Mouse (Mus musculus): ENCODE data around the gene Tmeff1. TPM values are rescaled to one million over a fixed set of nuclear protein-coding genes. Genes with fewer than 3 reads are reported as not detected.
"Not testable (repeated sequence)": the region's sequence is repeated elsewhere in the genome, so short reads cannot be mapped to it uniquely, and the experiment has no call there.

The Tmeff1 gene
- polyA plus RNA-seq, 1 experiment = 335 TPM

- no peak for DNase-seq (ENCODE audit: low read depth)
- TF ChIP-seq POLR2A (IDR thresholded peaks at IDR 0.05; ENCODE audit: borderline replicate concordance, extremely low read depth, insufficient read depth, insufficient read length, poor library complexity, severe bottlenecking) (no peak), CTCF (IDR thresholded peaks at IDR 0.05; ENCODE audit: borderline replicate concordance, extremely low read depth, insufficient read depth, insufficient read length) (no peak)
These were observed 95.2 kb downstream of the Tmeff1 start for GRCm38 (mm10) chr4:48680214-48680613.

GRCm38 (mm10) chr4:48680648-48681343 is 95.8 kb downstream of the Tmeff1 start:
- TF ChIP-seq CTCF (IDR thresholded peaks at IDR 0.05; ENCODE audit: borderline replicate concordance, extremely low read depth, insufficient read depth, insufficient read length) (peak; percentile 75; the same call in 1 of the 2 replicates), POLR2A (IDR thresholded peaks at IDR 0.05; ENCODE audit: borderline replicate concordance, extremely low read depth, insufficient read depth, insufficient read length, poor library complexity, severe bottlenecking) (no peak)
- peak; percentile 91 for DNase-seq (ENCODE audit: low read depth)

GRCm38 (mm10) chr4:48683126-48683525 is 98.2 kb downstream of the Tmeff1 start:
- DNase-seq (ENCODE audit: low read depth) = no peak

GRCm38 (mm10) chr4:48683633-48684209 is 98.7 kb downstream of the Tmeff1 start:
- not testable (repeated sequence) for DNase-seq (ENCODE audit: low read depth)

More at GRCm38 (mm10) chr4:48683126-48683525, 98.2 kb downstream of the Tmeff1 start:
- no peak for TF ChIP-seq POLR2A (IDR thresholded peaks at IDR 0.05; ENCODE audit: borderline replicate concordance, extremely low read depth, insufficient read depth, insufficient read length, poor library complexity, severe bottlenecking)
- no peak for TF ChIP-seq CTCF (IDR thresholded peaks at IDR 0.05; ENCODE audit: borderline replicate concordance, extremely low read depth, insufficient read depth, insufficient read length)

DNA sequence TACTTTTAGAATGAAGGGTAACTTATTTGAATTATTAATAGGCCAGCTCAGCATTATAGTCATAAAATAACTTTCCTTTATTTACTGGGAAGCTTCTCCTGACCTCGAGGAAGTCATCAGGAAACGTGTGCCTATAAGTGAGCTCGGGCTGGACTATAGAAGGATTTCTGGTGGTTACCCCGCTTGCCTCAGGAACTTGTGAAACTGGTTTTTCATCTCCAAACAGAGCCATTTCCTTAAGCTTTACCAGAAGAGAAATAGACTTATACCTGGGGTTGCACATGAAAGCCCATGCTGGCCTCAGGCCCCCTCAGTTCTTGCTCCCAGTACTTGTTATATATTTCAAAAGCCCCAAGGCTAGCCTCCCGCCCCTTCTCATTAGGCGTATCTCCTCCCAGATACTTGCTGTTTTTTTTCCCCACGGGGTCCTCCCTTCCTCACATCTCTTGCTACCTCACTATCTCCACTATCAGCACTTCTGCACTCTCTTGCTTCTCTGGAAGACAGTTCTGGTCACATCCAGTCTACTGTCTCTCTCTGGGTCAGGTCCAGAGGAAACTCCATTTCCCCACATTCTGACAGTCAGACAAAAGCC is 99.7 kb downstream of the Tmeff1 start:
- no peak for TF ChIP-seq CTCF (IDR thresholded peaks at IDR 0.05; ENCODE audit: borderline replicate concordance, extremely low read depth, insufficient read depth, insufficient read length)
- TF ChIP-seq POLR2A (IDR thresholded peaks at IDR 0.05; ENCODE audit: borderline replicate concordance, extremely low read depth, insufficient read depth, insufficient read length, poor library complexity, severe bottlenecking) = no peak
- no peak for DNase-seq (ENCODE audit: low read depth)

- DNase-seq (ENCODE audit: low read depth) = no peak
- TF ChIP-seq CTCF (IDR thresholded peaks at IDR 0.05; ENCODE audit: borderline replicate concordance, extremely low read depth, insufficient read depth, insufficient read length) = no peak
- no peak for TF ChIP-seq POLR2A (IDR thresholded peaks at IDR 0.05; ENCODE audit: borderline replicate concordance, extremely low read depth, insufficient read depth, insufficient read length, poor library complexity, severe bottlenecking)
These were observed 103.2 kb downstream of the Tmeff1 start for GRCm38 (mm10) chr4:48688148-48688547.

- DNase-seq (ENCODE audit: low read depth) = peak; percentile 91
- no peak for TF ChIP-seq POLR2A (IDR thresholded peaks at IDR 0.05; ENCODE audit: borderline replicate concordance, extremely low read depth, insufficient read depth, insufficient read length, poor library complexity, severe bottlenecking)
- TF ChIP-seq CTCF (IDR thresholded peaks at IDR 0.05; ENCODE audit: borderline replicate concordance, extremely low read depth, insufficient read depth, insufficient read length) = peak; percentile 55; the same call in 1 of the 2 replicates
These were observed 105.7 kb downstream of the Tmeff1 start for GRCm38 (mm10) chr4:48690640-48691039.

GRCm38 (mm10) chr4:48691793-48692437 is 106.9 kb downstream of the Tmeff1 start:
- DNase-seq (ENCODE audit: low read depth) = peak; percentile 90
- TF ChIP-seq POLR2A (IDR thresholded peaks at IDR 0.05; ENCODE audit: borderline replicate concordance, extremely low read depth, insufficient read depth, insufficient read length, poor library complexity, severe bottlenecking) (no peak), CTCF (IDR thresholded peaks at IDR 0.05; ENCODE audit: borderline replicate concordance, extremely low read depth, insufficient read depth, insufficient read length) (peak; percentile 87)

GRCm38 (mm10) chr4:48692736-48693292 is 107.8 kb downstream of the Tmeff1 start:
- TF ChIP-seq CTCF (IDR thresholded peaks at IDR 0.05; ENCODE audit: borderline replicate concordance, extremely low read depth, insufficient read depth, insufficient read length) (no peak), POLR2A (IDR thresholded peaks at IDR 0.05; ENCODE audit: borderline replicate concordance, extremely low read depth, insufficient read depth, insufficient read length, poor library complexity, severe bottlenecking) (no peak)
- DNase-seq (ENCODE audit: low read depth) = peak; percentile 93

DNA sequence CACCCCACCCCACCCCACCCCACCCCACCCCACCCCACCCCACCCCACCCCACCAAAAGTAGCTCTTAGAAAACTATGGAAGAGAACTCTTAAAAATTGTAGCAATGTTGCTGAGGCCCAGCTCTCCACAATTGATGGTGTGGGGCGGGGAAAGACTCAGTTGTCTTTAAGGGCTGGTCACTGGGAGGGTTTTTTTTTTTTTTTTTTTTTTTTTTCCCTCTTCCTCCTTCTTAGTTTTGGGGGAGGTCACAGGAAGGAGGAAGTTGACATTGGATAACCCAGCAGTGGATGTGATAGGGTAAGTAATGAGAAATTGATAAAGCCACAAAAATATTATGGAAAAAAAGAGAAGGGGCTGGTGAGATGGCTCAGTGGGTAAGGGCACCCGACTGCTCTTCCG is 111.7 kb downstream of the Tmeff1 start:
- TF ChIP-seq POLR2A (IDR thresholded peaks at IDR 0.05; ENCODE audit: borderline replicate concordance, extremely low read depth, insufficient read depth, insufficient read length, poor library complexity, severe bottlenecking) (no peak), CTCF (IDR thresholded peaks at IDR 0.05; ENCODE audit: borderline replicate concordance, extremely low read depth, insufficient read depth, insufficient read length) (no peak)
- no peak for DNase-seq (ENCODE audit: low read depth)

GRCm38 (mm10) chr4:48697302-48697701 is 112.3 kb downstream of the Tmeff1 start:
- DNase-seq (ENCODE audit: low read depth) = no peak
- TF ChIP-seq POLR2A (IDR thresholded peaks at IDR 0.05; ENCODE audit: borderline replicate concordance, extremely low read depth, insufficient read depth, insufficient read length, poor library complexity, severe bottlenecking) (no peak), CTCF (IDR thresholded peaks at IDR 0.05; ENCODE audit: borderline replicate concordance, extremely low read depth, insufficient read depth, insufficient read length) (no peak)

Other genes with a start within 250 kb of the Tmeff1 start
- gene Tex10, start 111.7 kb upstream of the Tmeff1 start, polyA plus RNA-seq (2012; rRNA removed) = 28.7 and 36.8 TPM in 2 replicates
- gene Msantd3, start 45.2 kb upstream of the Tmeff1 start, polyA plus RNA-seq (2012; rRNA removed) = 54.0 and 55.9 TPM in 2 replicates
- 2.3 and 3.4 TPM in 2 replicates for gene Cavin4, start 78.3 kb downstream of the Tmeff1 start, polyA plus RNA-seq (2012; rRNA removed)

All from brain, embryonic 14.5 days (tissue).